Mouse (Mus musculus) left cerebral cortex, postnatal 36 days (tissue): Measurements from ENCODE around the gene Snd1. TPM values are rescaled to one million over a fixed set of nuclear protein-coding genes. Genes with fewer than 3 reads are reported as not detected.

Experiments used
- DNase-seq, 2 experiments: peaks; one replicate each; pipeline ENCODE4 v3.0.0; 2021 to 2022; ENCODE audit warnings: low spot score in 2 of 2, mixed read lengths in 1 of 2
- intact Hi-C: fragments of 180-260 bp; cut with DNase I; formaldehyde crosslinking; loops from one replicate; pipeline ENCODE4 v1.15.1; 2025
- total RNA-seq, 2 experiments: library from RNA; stranded (reverse); gene quantifications; 2 replicates each; pipeline ENCODE4 v1.2.3; 2021

Gene Snd1
- total RNA-seq, 2 experiments from 2014 or later, result 81.3 to 82.8 TPM

- DNase-seq, result peak; percentile 51 to 52
- intact Hi-C loops, result loop anchor here (5.0 kb wide), 1 partner anchor 76 kb away; the partner anchor contains the start of gene Lrrc4
Observed at GRCm38 (mm10) chr6:28756306-28757018, 281.5 kb downstream of the Snd1 start.

- intact Hi-C loops, result loop anchor here (5.0 kb wide), 1 partner anchor 74 kb away; the partner anchor contains the start of gene Lrrc4
- no peak for DNase-seq
Observed at GRCm38 (mm10) chr6:28758293-28758692, 283.4 kb downstream of the Snd1 start.

- DNase-seq, result no peak
- intact Hi-C loops, result no loop called here
Observed at GRCm38 (mm10) chr6:28761728-28762127, 286.8 kb downstream of the Snd1 start.

- intact Hi-C loops, result no loop called here
- no peak for DNase-seq
Observed at GRCm38 (mm10) chr6:28762132-28762775, 287.3 kb downstream of the Snd1 start.

GRCm38 (mm10) chr6:28766622-28767021 is 291.7 kb downstream of the Snd1 start:
- no peak for DNase-seq
- intact Hi-C loops, result no loop called here

- peak in 1 of 2 experiments; percentile 37 for DNase-seq
- intact Hi-C loops, result no loop called here
Observed at GRCm38 (mm10) chr6:28767891-28768481, 293.0 kb downstream of the Snd1 start.

GRCm38 (mm10) chr6:28771331-28771730 is 296.4 kb downstream of the Snd1 start:
- DNase-seq, result no peak
- intact Hi-C loops, result no loop called here

- DNase-seq, result peak; percentile 49 to 56
- intact Hi-C loops, result no loop called here
Observed at GRCm38 (mm10) chr6:28781696-28782095, 306.8 kb downstream of the Snd1 start.

- intact Hi-C loops, result no loop called here
- no peak for DNase-seq
Observed at GRCm38 (mm10) chr6:28783082-28783647, 308.2 kb downstream of the Snd1 start.

- intact Hi-C loops, result no loop called here
- no peak for DNase-seq
Observed at GRCm38 (mm10) chr6:28783953-28784352, 309.0 kb downstream of the Snd1 start.

- intact Hi-C loops, result no loop called here
- DNase-seq, result no peak
Observed at GRCm38 (mm10) chr6:28785770-28786169, 310.8 kb downstream of the Snd1 start.

GRCm38 (mm10) chr6:28787133-28787532 is 312.2 kb downstream of the Snd1 start:
- no peak for DNase-seq
- intact Hi-C loops, result no loop called here

GRCm38 (mm10) chr6:28789685-28790084 is 314.7 kb downstream of the Snd1 start:
- intact Hi-C loops, result no loop called here
- DNase-seq, result no peak

GRCm38 (mm10) chr6:28791183-28791582 is 316.2 kb downstream of the Snd1 start:
- intact Hi-C loops, result no loop called here
- DNase-seq, result no peak

GRCm38 (mm10) chr6:28791809-28792208 is 316.9 kb downstream of the Snd1 start:
- intact Hi-C loops, result no loop called here

GRCm38 (mm10) chr6:28795380-28795779 is 320.4 kb downstream of the Snd1 start:
- intact Hi-C loops, result no loop called here
- no peak for DNase-seq

More at GRCm38 (mm10) chr6:28791809-28792208, 316.9 kb downstream of the Snd1 start:
- no peak for DNase-seq

GRCm38 (mm10) chr6:28795792-28796515 is 321.0 kb downstream of the Snd1 start:
- intact Hi-C loops, result no loop called here

GRCm38 (mm10) chr6:28799818-28800217 is 324.9 kb downstream of the Snd1 start:
- no peak for DNase-seq
- intact Hi-C loops, result no loop called here

More at GRCm38 (mm10) chr6:28795792-28796515, 321.0 kb downstream of the Snd1 start:
- DNase-seq, result no peak

- peak; percentile 68 to 77 for DNase-seq
- intact Hi-C loops, result no loop called here
Observed at GRCm38 (mm10) chr6:28800976-28801375, 326.0 kb downstream of the Snd1 start.
